Mouse (Mus musculus): ENCODE measurements at regions not wholly inside any gene's neighbourhood (a gene's known extent, or its start where the extent isn't known, plus 50 kb on each side); places are given as distances from the start of the nearest gene placed in this dataset.

GRCm38 (mm10) chr1:119189461-119190066 is 136.1 kb upstream of the Gli2 start:
- no peak overlapping the region for H3K27ac ChIP-seq
- DNase-seq (ENCODE audit: low spot score) (peak; percentile 45), ATAC-seq (ENCODE audit: low FRiP score) (peak; percentile 57; the same call in 1 of the 2 replicates)
- no peaks in the 10 kb centered on the region for H3K27me3 ChIP-seq (ENCODE audit: control insufficient read depth, insufficient read depth, low read length)
- peak overlapping the region; percentile 56 for H3K9ac ChIP-seq
- 3% methylated on average over 23 of the region's 23 CpGs for WGBS
- no peaks in the 10 kb centered on the region for H3K9me3 ChIP-seq (ENCODE audit: control insufficient read depth, low read length)
- H3K4me2 ChIP-seq (replicated peaks), result peak overlapping the region; percentile 54
- H3K4me1 ChIP-seq (replicated peaks; ENCODE audit: control insufficient read depth, insufficient read depth, low read length), result peaks cover 4% of the 10 kb centered on the region; the same call in 1 of the 2 replicates
- H3K4me3 ChIP-seq (replicated peaks; ENCODE audit: low read length), result peak overlapping the region; percentile 27
- H3K36me3 ChIP-seq (replicated peaks; ENCODE audit: control insufficient read depth, insufficient read depth), result no peaks in the 10 kb centered on the region

GRCm38 (mm10) chr1:119187301-119187700 is 133.9 kb upstream of the Gli2 start:
- no peak overlapping the region for H3K4me3 ChIP-seq (replicated peaks; ENCODE audit: low read length)
- no peak for DNase-seq (ENCODE audit: low spot score)
- 89% methylated on average over 2 of the region's 2 CpGs for WGBS
- H3K9ac ChIP-seq, result no peak overlapping the region
- H3K27me3 ChIP-seq (ENCODE audit: control insufficient read depth, insufficient read depth, low read length), result no peaks in the 10 kb centered on the region
- ATAC-seq (ENCODE audit: low FRiP score), result no peak
- no peaks in the 10 kb centered on the region for H3K36me3 ChIP-seq (replicated peaks; ENCODE audit: control insufficient read depth, insufficient read depth)
- no peaks in the 10 kb centered on the region for H3K9me3 ChIP-seq (ENCODE audit: control insufficient read depth, low read length)
- no peak overlapping the region for H3K4me2 ChIP-seq (replicated peaks)
- peaks cover 4% of the 10 kb centered on the region; the same call in 1 of the 2 replicates for H3K4me1 ChIP-seq (replicated peaks; ENCODE audit: control insufficient read depth, insufficient read depth, low read length)
- no peak overlapping the region for H3K27ac ChIP-seq

- 77% methylated on average over 4 of the region's 4 CpGs for WGBS
- Histone ChIP-seq H3K4me1 (replicated peaks; ENCODE audit: control insufficient read depth, insufficient read depth, low read length) (peaks cover 4% of the 10 kb centered on the region; the same call in 1 of the 2 replicates), H3K9ac (no peak overlapping the region), H3K27ac (no peak overlapping the region), H3K4me3 (replicated peaks; ENCODE audit: low read length) (no peak overlapping the region), H3K27me3 (ENCODE audit: control insufficient read depth, insufficient read depth, low read length) (no peaks in the 10 kb centered on the region), H3K4me2 (replicated peaks) (no peak overlapping the region), H3K36me3 (replicated peaks; ENCODE audit: control insufficient read depth, insufficient read depth) (no peaks in the 10 kb centered on the region), H3K9me3 (ENCODE audit: control insufficient read depth, low read length) (no peaks in the 10 kb centered on the region)
- DNase-seq (ENCODE audit: low spot score), result no peak
- ATAC-seq (ENCODE audit: low FRiP score), result no peak
Measured at GRCm38 (mm10) chr1:119186856-119187255, 133.4 kb upstream of the Gli2 start.

- ATAC-seq (ENCODE audit: low FRiP score) (no peak), DNase-seq (ENCODE audit: low spot score) (no peak)
- WGBS, result 87% methylated on average over 17 of the region's 17 CpGs
- H3K9ac ChIP-seq, result no peak overlapping the region
- no peak overlapping the region for H3K4me2 ChIP-seq (replicated peaks)
- H3K27me3 ChIP-seq (ENCODE audit: control insufficient read depth, insufficient read depth, low read length), result no peaks in the 10 kb centered on the region
- H3K4me3 ChIP-seq (replicated peaks; ENCODE audit: low read length), result no peak overlapping the region
- H3K9me3 ChIP-seq (ENCODE audit: control insufficient read depth, low read length), result no peaks in the 10 kb centered on the region
- H3K36me3 ChIP-seq (replicated peaks; ENCODE audit: control insufficient read depth, insufficient read depth), result no peaks in the 10 kb centered on the region
- H3K4me1 ChIP-seq (replicated peaks; ENCODE audit: control insufficient read depth, insufficient read depth, low read length), result no peaks in the 10 kb centered on the region
- H3K27ac ChIP-seq, result no peak overlapping the region
Measured at GRCm38 (mm10) chr1:119183558-119184270, 130.3 kb upstream of the Gli2 start.

GRCm38 (mm10) chr1:119173030-119173756 is 119.8 kb upstream of the Gli2 start:
- Histone ChIP-seq H3K4me3 (replicated peaks; ENCODE audit: low read length) (no peak overlapping the region), H3K4me1 (replicated peaks; ENCODE audit: control insufficient read depth, insufficient read depth, low read length) (no peaks in the 10 kb centered on the region), H3K4me2 (replicated peaks) (no peak overlapping the region), H3K27ac (no peak overlapping the region), H3K36me3 (replicated peaks; ENCODE audit: control insufficient read depth, insufficient read depth) (no peaks in the 10 kb centered on the region), H3K27me3 (ENCODE audit: control insufficient read depth, insufficient read depth, low read length) (no peaks in the 10 kb centered on the region), H3K9ac (no peak overlapping the region), H3K9me3 (ENCODE audit: control insufficient read depth, low read length) (no peaks in the 10 kb centered on the region)
- no peak for ATAC-seq (ENCODE audit: low FRiP score)
- DNase-seq (ENCODE audit: low spot score), result no peak
- 87% methylated on average over 5 of the region's 5 CpGs for WGBS

- H3K27me3 ChIP-seq (ENCODE audit: control insufficient read depth, insufficient read depth, low read length), result no peaks in the 10 kb centered on the region
- no peak overlapping the region for H3K4me2 ChIP-seq (replicated peaks)
- H3K9ac ChIP-seq, result no peak overlapping the region
- 76% methylated on average over 5 of the region's 5 CpGs for WGBS
- DNase-seq (ENCODE audit: low spot score) (no peak), ATAC-seq (ENCODE audit: low FRiP score) (no peak)
- H3K4me3 ChIP-seq (replicated peaks; ENCODE audit: low read length), result no peak overlapping the region
- no peaks in the 10 kb centered on the region for H3K36me3 ChIP-seq (replicated peaks; ENCODE audit: control insufficient read depth, insufficient read depth)
- no peaks in the 10 kb centered on the region for H3K4me1 ChIP-seq (replicated peaks; ENCODE audit: control insufficient read depth, insufficient read depth, low read length)
- no peak overlapping the region for H3K27ac ChIP-seq
- no peaks in the 10 kb centered on the region for H3K9me3 ChIP-seq (ENCODE audit: control insufficient read depth, low read length)
Measured at GRCm38 (mm10) chr1:119167443-119167842, 114.0 kb upstream of the Gli2 start.

GRCm38 (mm10) chr1:119166286-119166685 is 112.9 kb upstream of the Gli2 start:
- Histone ChIP-seq H3K4me3 (replicated peaks; ENCODE audit: low read length) (no peak overlapping the region), H3K27me3 (ENCODE audit: control insufficient read depth, insufficient read depth, low read length) (no peaks in the 10 kb centered on the region), H3K36me3 (replicated peaks; ENCODE audit: control insufficient read depth, insufficient read depth) (no peaks in the 10 kb centered on the region), H3K9me3 (ENCODE audit: control insufficient read depth, low read length) (no peaks in the 10 kb centered on the region), H3K4me1 (replicated peaks; ENCODE audit: control insufficient read depth, insufficient read depth, low read length) (no peaks in the 10 kb centered on the region), H3K4me2 (replicated peaks) (no peak overlapping the region), H3K9ac (no peak overlapping the region), H3K27ac (no peak overlapping the region)
- DNase-seq (ENCODE audit: low spot score) (no peak), ATAC-seq (ENCODE audit: low FRiP score) (no peak)
- WGBS, result 86% methylated on average over 7 of the region's 7 CpGs

GRCm38 (mm10) chr1:119164811-119165210 is 111.4 kb upstream of the Gli2 start:
- no peaks in the 10 kb centered on the region for H3K4me1 ChIP-seq (replicated peaks; ENCODE audit: control insufficient read depth, insufficient read depth, low read length)
- no peak overlapping the region for H3K9ac ChIP-seq
- no peaks in the 10 kb centered on the region for H3K27me3 ChIP-seq (ENCODE audit: control insufficient read depth, insufficient read depth, low read length)
- H3K9me3 ChIP-seq (ENCODE audit: control insufficient read depth, low read length), result no peaks in the 10 kb centered on the region
- no peak overlapping the region for H3K4me2 ChIP-seq (replicated peaks)
- ATAC-seq (ENCODE audit: low FRiP score) (no peak), DNase-seq (ENCODE audit: low spot score) (no peak)
- no peak overlapping the region for H3K27ac ChIP-seq
- no peak overlapping the region for H3K4me3 ChIP-seq (replicated peaks; ENCODE audit: low read length)
- WGBS, result 90% methylated on average over 5 of the region's 5 CpGs
- no peaks in the 10 kb centered on the region for H3K36me3 ChIP-seq (replicated peaks; ENCODE audit: control insufficient read depth, insufficient read depth)

- H3K4me1 ChIP-seq (replicated peaks; ENCODE audit: control insufficient read depth, insufficient read depth, low read length), result no peaks in the 10 kb centered on the region
- H3K36me3 ChIP-seq (replicated peaks; ENCODE audit: control insufficient read depth, insufficient read depth), result no peaks in the 10 kb centered on the region
- H3K4me3 ChIP-seq (replicated peaks; ENCODE audit: low read length), result no peak overlapping the region
- no peak overlapping the region for H3K27ac ChIP-seq
- DNase-seq (ENCODE audit: low spot score), result no peak
- no peaks in the 10 kb centered on the region for H3K27me3 ChIP-seq (ENCODE audit: control insufficient read depth, insufficient read depth, low read length)
- ATAC-seq (ENCODE audit: low FRiP score), result no peak
- H3K4me2 ChIP-seq (replicated peaks), result no peak overlapping the region
- H3K9ac ChIP-seq, result no peak overlapping the region
- no peaks in the 10 kb centered on the region for H3K9me3 ChIP-seq (ENCODE audit: control insufficient read depth, low read length)
Measured at GRCm38 (mm10) chr1:119163846-119164245, 110.4 kb upstream of the Gli2 start.

All from hindbrain, embryonic 14.5 days (tissue).